Mouse (Mus musculus): Measurements from ENCODE around the gene Gm28036.

Gene Gm28036

GRCm38 (mm10) chr2:156091926-156092325, 35.0 kb downstream of the Gm28036 start:
- Histone ChIP-seq H3K4me3 (replicated peaks; ENCODE audit: low read length) (no peak overlapping the region), H3K27me3 (ENCODE audit: insufficient read depth, low read length) (no peaks in the 10 kb centered on the region), H3K9me3 (ENCODE audit: low read length) (no peaks in the 10 kb centered on the region), H3K4me1 (replicated peaks; ENCODE audit: low read depth, low read length) (peaks cover 42% of the 10 kb centered on the region), H3K36me3 (ENCODE audit: insufficient read depth, low read length) (peaks cover 77% of the 10 kb centered on the region)
- TF ChIP-seq NANOG (IDR thresholded peaks at IDR 0.05; ENCODE audit: borderline replicate concordance, low read length) (no peak), CTCF (conservative IDR thresholded peaks at IDR 0.05; ENCODE audit: low read length) (no peak), POU5F1 (IDR thresholded peaks at IDR 0.05; ENCODE audit: borderline replicate concordance, low read length) (no peak)

GRCm38 (mm10) chr2:156089799-156090198, 37.1 kb downstream of the Gm28036 start:
- Histone ChIP-seq H3K4me1 (replicated peaks; ENCODE audit: low read depth, low read length) (peaks cover 26% of the 10 kb centered on the region), H3K9me3 (ENCODE audit: low read length) (peaks cover 5% of the 10 kb centered on the region; the same call in 1 of the 2 replicates), H3K4me3 (replicated peaks; ENCODE audit: low read length) (no peak overlapping the region), H3K27me3 (ENCODE audit: insufficient read depth, low read length) (no peaks in the 10 kb centered on the region), H3K36me3 (ENCODE audit: insufficient read depth, low read length) (peaks cover 64% of the 10 kb centered on the region)
- TF ChIP-seq NANOG (IDR thresholded peaks at IDR 0.05; ENCODE audit: borderline replicate concordance, low read length) (no peak), CTCF (conservative IDR thresholded peaks at IDR 0.05; ENCODE audit: low read length) (no peak), POU5F1 (IDR thresholded peaks at IDR 0.05; ENCODE audit: borderline replicate concordance, low read length) (no peak)

- Histone ChIP-seq H3K9me3 (ENCODE audit: low read length) (peaks cover 8% of the 10 kb centered on the region; the same call in 1 of the 2 replicates), H3K4me3 (replicated peaks; ENCODE audit: low read length) (no peak overlapping the region), H3K4me1 (replicated peaks; ENCODE audit: low read depth, low read length) (peaks cover 26% of the 10 kb centered on the region), H3K27me3 (ENCODE audit: insufficient read depth, low read length) (no peaks in the 10 kb centered on the region), H3K36me3 (ENCODE audit: insufficient read depth, low read length) (peaks cover 49% of the 10 kb centered on the region)
- TF ChIP-seq NANOG (IDR thresholded peaks at IDR 0.05; ENCODE audit: borderline replicate concordance, low read length) (no peak), CTCF (conservative IDR thresholded peaks at IDR 0.05; ENCODE audit: low read length) (no peak), POU5F1 (IDR thresholded peaks at IDR 0.05; ENCODE audit: borderline replicate concordance, low read length) (no peak)
Observed at GRCm38 (mm10) chr2:156087391-156088110, 39.3 kb downstream of the Gm28036 start.

GRCm38 (mm10) chr2:156084541-156084940, 42.4 kb downstream of the Gm28036 start:
- H3K9me3 ChIP-seq (ENCODE audit: low read length) = peaks cover 8% of the 10 kb centered on the region; the same call in 1 of the 2 replicates
- peaks cover 12% of the 10 kb centered on the region for H3K4me1 ChIP-seq (replicated peaks; ENCODE audit: low read depth, low read length)
- no peak overlapping the region for H3K4me3 ChIP-seq (replicated peaks; ENCODE audit: low read length)
- no peaks in the 10 kb centered on the region for H3K27me3 ChIP-seq (ENCODE audit: insufficient read depth, low read length)
- peaks cover 27% of the 10 kb centered on the region; the same call in 1 of the 2 replicates for H3K36me3 ChIP-seq (ENCODE audit: insufficient read depth, low read length)
- TF ChIP-seq CTCF (conservative IDR thresholded peaks at IDR 0.05; ENCODE audit: low read length) (no peak), POU5F1 (IDR thresholded peaks at IDR 0.05; ENCODE audit: borderline replicate concordance, low read length) (no peak), NANOG (IDR thresholded peaks at IDR 0.05; ENCODE audit: borderline replicate concordance, low read length) (no peak)

GRCm38 (mm10) chr2:156080391-156080790, 46.5 kb downstream of the Gm28036 start:
- Histone ChIP-seq H3K4me3 (replicated peaks; ENCODE audit: low read length) (no peak overlapping the region), H3K4me1 (replicated peaks; ENCODE audit: low read depth, low read length) (peaks cover 51% of the 10 kb centered on the region), H3K9me3 (ENCODE audit: low read length) (peaks cover 8% of the 10 kb centered on the region; the same call in 1 of the 2 replicates), H3K27me3 (ENCODE audit: insufficient read depth, low read length) (no peaks in the 10 kb centered on the region), H3K36me3 (ENCODE audit: insufficient read depth, low read length) (peaks cover 38% of the 10 kb centered on the region)
- TF ChIP-seq POU5F1 (IDR thresholded peaks at IDR 0.05; ENCODE audit: borderline replicate concordance, low read length) = no peak
- no peak for TF ChIP-seq NANOG (IDR thresholded peaks at IDR 0.05; ENCODE audit: borderline replicate concordance, low read length)
- no peak for TF ChIP-seq CTCF (conservative IDR thresholded peaks at IDR 0.05; ENCODE audit: low read length)

- peaks cover 2% of the 10 kb centered on the region; the same call in 1 of the 2 replicates for H3K9me3 ChIP-seq (ENCODE audit: low read length)
- H3K36me3 ChIP-seq (ENCODE audit: insufficient read depth, low read length) = peaks cover 45% of the 10 kb centered on the region
- H3K27me3 ChIP-seq (ENCODE audit: insufficient read depth, low read length) = no peaks in the 10 kb centered on the region
- H3K4me3 ChIP-seq (replicated peaks; ENCODE audit: low read length) = no peak overlapping the region
- TF ChIP-seq CTCF (conservative IDR thresholded peaks at IDR 0.05; ENCODE audit: low read length) (no peak), NANOG (IDR thresholded peaks at IDR 0.05; ENCODE audit: borderline replicate concordance, low read length) (no peak), POU5F1 (IDR thresholded peaks at IDR 0.05; ENCODE audit: borderline replicate concordance, low read length) (no peak)
- H3K4me1 ChIP-seq (replicated peaks; ENCODE audit: low read depth, low read length) = peaks cover 53% of the 10 kb centered on the region
Observed at GRCm38 (mm10) chr2:156079674-156080073, 47.2 kb downstream of the Gm28036 start.

GRCm38 (mm10) chr2:156079183-156079560, 47.7 kb downstream of the Gm28036 start:
- Histone ChIP-seq H3K27me3 (ENCODE audit: insufficient read depth, low read length) (no peaks in the 10 kb centered on the region), H3K36me3 (ENCODE audit: insufficient read depth, low read length) (peaks cover 49% of the 10 kb centered on the region), H3K4me3 (replicated peaks; ENCODE audit: low read length) (no peak overlapping the region), H3K9me3 (ENCODE audit: low read length) (no peaks in the 10 kb centered on the region), H3K4me1 (replicated peaks; ENCODE audit: low read depth, low read length) (peaks cover 53% of the 10 kb centered on the region)
- TF ChIP-seq CTCF (conservative IDR thresholded peaks at IDR 0.05; ENCODE audit: low read length) (no peak), POU5F1 (IDR thresholded peaks at IDR 0.05; ENCODE audit: borderline replicate concordance, low read length) (no peak), NANOG (IDR thresholded peaks at IDR 0.05; ENCODE audit: borderline replicate concordance, low read length) (no peak)

- Histone ChIP-seq H3K4me1 (replicated peaks; ENCODE audit: low read depth, low read length) (peaks cover 58% of the 10 kb centered on the region), H3K9me3 (ENCODE audit: low read length) (no peaks in the 10 kb centered on the region), H3K27me3 (ENCODE audit: insufficient read depth, low read length) (no peaks in the 10 kb centered on the region), H3K36me3 (ENCODE audit: insufficient read depth, low read length) (peaks cover 54% of the 10 kb centered on the region), H3K4me3 (replicated peaks; ENCODE audit: low read length) (no peak overlapping the region)
- TF ChIP-seq NANOG (IDR thresholded peaks at IDR 0.05; ENCODE audit: borderline replicate concordance, low read length) = no peak
Observed at GRCm38 (mm10) chr2:156078421-156079182, 48.3 kb downstream of the Gm28036 start.
